ENCODE assay signal across 8 mouse cellular contexts in genomic region chr3:153484701-153485100, GRCm38 (mm10).
DNase-seq lines count a peak whose midpoint lies in the region; ATAC-seq lines count a peak whose summit lies in the region.

No protein-coding gene starts in this region.

- peak; percentile 88 for DNase-seq in heart, adult 11 months
- DNase-seq in heart, postnatal 25 days (ENCODE audit: low spot score): no peak
- DNase-seq in heart, postnatal 14 days: peak; percentile 44 to 58
- peak; percentile 74 to 97 for DNase-seq in left cerebral cortex, postnatal 25 days (ENCODE audit: low spot score in 2 of 2)
- no peak for DNase-seq in yolk sac, embryonic 10.5 days (ENCODE audit: low spot score)
- no peak for DNase-seq in testis, postnatal 10 days (ENCODE audit: low spot score)

- intact Hi-C loops in heart, postnatal 25 days (cut with DNase I): no loop called here
- intact Hi-C loops in heart, postnatal 14 days (cut with DNase I): no loop called here
- intact Hi-C loops in left cerebral cortex, postnatal 25 days (cut with DNase I): loop anchor here (1.0 to 10.0 kb wide), 6 partner anchors 86 to 512 kb away; no protein-coding TSS in a partner anchor

- ATAC-seq in cerebellum, adult (ENCODE audit: insufficient number of reproducible peaks, low FRiP score, low TSS enrichment): peak; percentile 79
- ATAC-seq in CD4-positive, CD25-positive, alpha-beta regulatory T cell, adult 4 months: no peak

Comparison
In these comparisons a context has a peak if more than half of its experiments do, and no peak if none do; other contexts are left out.
1. DNase-seq: peak in heart, adult 11 months (single experiment), heart, postnatal 14 days (2 of 2) and left cerebral cortex, postnatal 25 days (2 of 2); none in heart, postnatal 25 days (single experiment), yolk sac, embryonic 10.5 days (single experiment) and testis, postnatal 10 days (single experiment).